Mouse (Mus musculus): ENCODE data around the gene Mpv17l2.

Gene Mpv17l2

DNA sequence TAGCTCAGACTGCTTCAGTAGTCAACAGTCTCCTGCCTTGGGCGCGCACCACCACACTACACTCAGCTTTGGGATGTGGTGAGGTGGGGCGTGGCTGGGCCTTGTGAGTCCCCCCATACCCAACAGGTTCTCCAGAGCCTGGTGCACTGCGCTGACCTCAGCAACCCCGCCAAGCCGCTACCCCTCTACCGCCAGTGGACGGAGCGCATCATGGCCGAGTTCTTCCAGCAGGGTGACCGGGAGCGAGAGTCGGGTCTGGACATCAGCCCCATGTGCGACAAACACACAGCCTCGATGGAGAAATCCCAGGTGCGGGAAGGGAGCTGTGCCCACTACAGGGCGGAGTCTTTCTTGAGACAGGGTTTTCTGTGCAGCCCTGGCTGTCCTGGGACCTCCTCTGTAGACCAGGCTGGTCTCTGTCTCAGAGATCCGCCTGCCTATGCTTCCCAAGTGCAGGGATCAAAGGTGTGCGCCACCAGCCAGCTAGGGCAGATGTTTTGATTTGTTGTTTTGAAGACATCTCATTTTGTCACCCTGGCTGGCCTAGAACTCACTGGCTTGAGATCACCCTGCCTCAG lies 11.6 kb downstream of the Mpv17l2 start:
- no peak for DNase-seq

- no peak for DNase-seq
Measured at GRCm38 (mm10) chr8:70748246-70749096, 12.3 kb downstream of the Mpv17l2 start.

DNA sequence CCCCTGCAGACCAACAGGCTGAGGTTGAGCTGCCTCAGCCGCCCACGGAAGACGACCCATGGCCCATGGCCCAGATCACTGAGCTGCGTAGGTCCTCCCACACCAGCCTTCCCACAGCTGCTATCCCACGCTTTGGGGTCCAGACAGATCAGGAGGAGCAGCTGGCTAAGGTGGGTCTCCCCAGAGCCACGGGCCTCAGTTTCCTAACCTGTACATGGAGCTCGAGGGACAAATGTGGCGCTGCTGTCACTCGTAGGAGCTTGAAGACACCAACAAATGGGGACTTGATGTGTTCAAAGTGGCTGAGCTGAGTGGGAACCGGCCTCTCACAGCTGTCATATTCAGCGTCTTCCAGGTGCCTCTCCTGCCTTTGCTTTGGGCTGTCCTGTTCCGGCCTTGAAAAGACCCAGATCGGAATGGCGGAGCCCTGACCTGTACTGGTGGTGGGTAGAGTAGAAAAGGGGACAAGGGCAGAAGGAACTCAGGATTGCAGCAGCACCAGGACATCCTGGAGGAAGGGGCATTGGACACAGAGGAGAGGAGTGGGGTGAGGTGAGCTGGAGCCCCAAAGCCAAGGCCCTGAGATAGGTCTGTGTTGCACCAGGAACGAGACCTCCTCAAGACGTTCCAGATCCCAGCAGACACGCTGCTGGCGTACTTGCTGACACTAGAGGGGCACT lies 13.4 kb downstream of the Mpv17l2 start:
- no peak for DNase-seq

DNA sequence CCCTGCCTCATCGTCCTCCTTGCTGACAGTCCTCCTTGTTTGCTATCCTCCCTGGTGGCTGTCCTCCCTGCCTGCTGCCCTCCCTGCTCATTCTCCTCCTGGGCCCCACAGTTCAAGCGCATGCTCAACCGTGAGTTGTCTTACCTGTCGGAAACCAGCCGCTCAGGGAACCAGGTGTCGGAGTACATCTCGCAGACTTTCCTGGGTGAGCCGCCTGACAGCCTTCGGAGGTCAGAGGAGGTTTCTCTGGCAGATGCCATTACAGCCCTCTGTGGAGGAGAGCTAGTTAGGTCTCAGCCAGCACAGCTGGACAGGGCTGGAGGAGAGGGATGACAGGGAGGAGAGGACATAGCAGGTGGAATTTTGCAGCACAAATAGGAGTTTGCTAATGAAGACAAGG lies 14.1 kb downstream of the Mpv17l2 start:
- no peak for DNase-seq

DNA sequence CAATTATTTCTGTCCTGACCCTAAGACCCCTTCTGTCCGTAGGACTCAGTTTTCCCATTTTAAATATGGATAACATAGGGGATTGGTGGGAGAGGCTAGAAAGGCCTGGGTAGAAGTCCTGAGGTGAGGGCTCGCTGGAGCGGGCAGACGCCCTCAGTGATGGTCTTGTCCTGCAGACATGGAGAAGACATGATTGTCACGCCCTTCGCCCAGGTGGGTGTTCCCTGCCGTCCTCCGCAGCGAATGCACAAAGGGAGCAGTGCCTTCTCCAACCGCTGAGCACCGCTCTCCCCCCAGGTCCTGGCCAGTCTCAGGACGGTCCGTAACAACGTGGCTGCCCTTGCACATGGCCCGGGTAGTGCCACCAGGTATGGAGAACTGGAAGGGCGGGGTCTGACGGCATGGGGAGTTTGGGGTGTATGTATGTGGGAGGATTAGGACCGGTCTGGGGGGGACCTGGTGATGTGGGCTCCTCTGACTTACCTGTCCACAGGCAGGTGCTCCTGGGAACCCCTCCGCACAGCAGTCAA lies 15.0 kb downstream of the Mpv17l2 start:
- DNase-seq: no peak

DNA sequence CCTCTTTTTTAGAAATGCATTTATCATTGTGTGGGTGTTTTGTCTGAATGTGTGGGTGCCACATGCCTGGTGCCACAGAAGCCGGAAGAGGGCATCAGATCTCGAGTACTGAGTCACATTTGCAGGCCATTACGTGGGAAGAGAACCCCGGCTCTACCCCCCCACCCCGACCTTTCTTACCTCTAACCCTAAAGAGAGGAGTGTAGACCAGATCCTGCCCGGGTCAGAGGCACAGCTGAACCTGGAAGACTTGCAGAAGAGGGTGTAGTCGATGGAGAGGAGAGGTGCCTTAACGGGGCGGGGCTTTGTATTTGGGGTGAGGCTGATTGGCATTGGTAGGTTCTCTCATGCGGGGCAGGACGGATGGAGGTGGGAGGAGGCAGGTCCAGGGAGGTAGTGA lies 15.9 kb downstream of the Mpv17l2 start:
- no peak for DNase-seq

- no peak for DNase-seq
Measured at GRCm38 (mm10) chr8:70743656-70744590, 16.8 kb downstream of the Mpv17l2 start.

DNA sequence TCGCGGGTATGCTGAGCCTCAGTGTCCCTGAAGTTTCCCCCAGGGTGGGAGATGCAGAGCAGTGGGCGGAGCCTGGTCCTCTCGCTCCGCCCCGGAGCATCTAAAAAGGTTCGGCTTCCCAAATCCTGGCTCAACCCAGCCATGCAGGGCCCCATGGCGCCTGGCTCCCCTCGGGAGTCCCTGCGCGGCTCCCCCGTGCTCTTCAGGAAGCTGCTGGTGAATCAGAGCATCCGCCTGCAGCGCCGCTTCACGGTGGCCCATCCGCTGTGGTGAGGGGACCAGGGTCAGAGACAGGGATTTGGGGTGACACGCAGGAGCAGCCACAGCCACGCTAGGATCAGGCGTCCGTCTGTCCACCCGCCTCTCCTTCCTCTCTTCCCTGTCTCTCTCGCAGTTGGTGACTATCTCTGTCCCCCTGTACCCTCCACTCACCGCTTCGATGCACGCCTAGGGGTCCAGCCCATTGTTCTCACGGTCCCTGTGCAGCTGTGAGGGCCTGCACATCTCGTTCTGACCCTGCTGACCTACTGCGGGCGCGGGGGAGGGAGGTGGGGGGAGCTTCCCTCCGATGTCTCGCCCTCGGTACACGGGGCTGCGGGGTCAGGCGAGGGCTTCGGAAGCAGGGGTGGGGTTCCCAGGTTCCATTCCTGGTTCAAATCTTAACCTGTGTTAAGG lies 17.6 kb downstream of the Mpv17l2 start:
- DNase-seq: no peak

- DNase-seq: no peak
Measured at GRCm38 (mm10) chr8:70742176-70742575, 18.6 kb downstream of the Mpv17l2 start.

DNA sequence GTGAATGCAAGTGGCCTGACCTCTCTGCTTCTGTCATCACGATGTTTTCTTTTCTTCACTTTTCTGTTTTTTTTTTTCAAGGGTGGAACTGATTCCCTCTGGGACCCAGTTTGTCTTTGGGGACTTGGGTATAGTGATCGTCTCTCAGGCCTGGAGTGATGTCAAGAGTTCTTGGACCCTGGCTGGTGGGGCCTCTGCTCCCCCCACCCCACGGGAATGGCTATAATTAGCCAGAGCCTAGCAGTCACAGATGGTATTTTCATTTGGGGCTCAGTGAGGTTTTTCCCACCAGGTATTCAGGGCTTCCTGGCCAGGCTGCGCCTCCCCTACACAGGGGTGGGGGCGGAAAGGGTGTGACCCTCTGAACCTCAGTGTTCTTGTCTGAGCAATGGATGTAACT lies 19.1 kb downstream of the Mpv17l2 start:
- DNase-seq: no peak

- DNase-seq: no peak
Measured at GRCm38 (mm10) chr8:70738211-70738610, 22.5 kb downstream of the Mpv17l2 start.

GRCm38 (mm10) chr8:70737705-70738104 lies 23.0 kb downstream of the Mpv17l2 start:
- no peak for DNase-seq

- DNase-seq: no peak
Measured at GRCm38 (mm10) chr8:70730956-70731355, 29.8 kb downstream of the Mpv17l2 start.

DNA sequence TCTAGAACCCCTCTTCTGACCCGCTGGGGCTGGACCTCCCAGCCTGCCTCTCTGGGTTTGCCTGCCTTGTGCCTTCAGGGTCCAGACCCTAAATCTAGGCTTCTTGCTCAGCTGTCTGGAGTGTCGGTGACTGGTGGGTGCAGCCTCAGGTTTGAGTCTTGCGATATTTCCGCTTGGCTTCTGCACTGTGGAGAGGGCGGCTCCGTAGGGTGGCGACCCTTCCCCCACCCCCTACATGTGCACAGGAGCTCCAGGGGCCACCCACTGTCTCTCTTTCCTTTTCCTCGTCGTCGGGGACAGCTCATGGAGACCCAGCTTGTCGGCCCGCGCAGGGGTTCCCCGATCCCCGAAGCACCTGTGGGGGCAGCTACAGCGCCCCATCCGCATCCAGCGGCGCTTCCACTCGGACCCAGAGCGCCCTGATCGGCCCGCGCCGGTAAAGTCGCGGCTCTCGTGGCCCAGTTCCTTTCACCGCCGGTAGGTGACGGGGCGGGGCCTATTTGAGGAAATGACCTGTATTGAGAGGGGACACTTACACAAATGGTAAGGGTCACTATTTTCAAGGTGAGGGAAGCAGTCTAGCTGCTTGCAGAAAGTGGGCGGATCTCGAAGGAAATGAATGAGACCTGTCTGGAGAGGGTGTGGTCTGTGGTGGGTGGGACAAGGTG lies 30.8 kb downstream of the Mpv17l2 start:
- no peak for DNase-seq

DNA sequence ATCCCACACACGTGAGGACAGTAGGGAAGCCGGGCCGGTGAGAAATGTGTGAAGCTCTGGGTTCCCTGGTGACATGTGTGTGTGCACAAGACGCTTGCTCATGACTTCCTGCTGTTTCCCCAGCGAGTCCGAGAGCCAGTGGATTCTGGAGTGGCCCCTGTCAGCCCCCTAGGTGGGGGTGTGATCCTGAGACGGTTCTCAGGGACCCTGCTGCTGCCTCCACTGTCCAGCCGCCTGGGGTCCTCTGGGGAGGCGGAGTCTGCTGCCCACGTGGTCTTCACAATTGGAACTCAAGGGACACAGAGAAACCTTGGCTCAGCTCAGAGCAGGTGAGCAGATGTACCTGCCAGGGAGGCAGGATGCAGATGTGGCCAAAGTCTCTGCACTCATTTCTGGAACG lies 34.0 kb downstream of the Mpv17l2 start:
- no peak for DNase-seq

- no peak for DNase-seq
Measured at GRCm38 (mm10) chr8:70725792-70726447, 34.8 kb downstream of the Mpv17l2 start.

DNA sequence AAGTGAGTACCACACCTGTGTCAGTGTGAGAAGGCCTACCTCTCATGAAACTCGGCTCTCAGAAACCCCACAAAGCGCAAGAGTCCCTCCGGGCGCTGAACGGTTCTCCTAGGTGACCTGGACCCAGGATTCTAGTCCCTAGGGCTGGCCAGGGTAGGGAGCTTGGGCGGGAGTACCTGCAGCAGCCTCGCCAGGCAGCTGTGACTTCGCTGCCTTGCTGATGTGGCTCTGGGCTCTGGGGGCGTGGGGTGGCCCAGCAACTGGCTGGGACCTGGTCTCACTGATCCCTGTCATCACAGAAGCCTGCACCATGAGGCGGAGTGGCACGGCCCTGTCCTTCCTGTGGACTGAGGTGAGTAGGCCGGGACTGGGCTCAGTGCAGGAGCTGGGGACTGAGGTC lies 36.5 kb downstream of the Mpv17l2 start:
- DNase-seq: no peak

DNA sequence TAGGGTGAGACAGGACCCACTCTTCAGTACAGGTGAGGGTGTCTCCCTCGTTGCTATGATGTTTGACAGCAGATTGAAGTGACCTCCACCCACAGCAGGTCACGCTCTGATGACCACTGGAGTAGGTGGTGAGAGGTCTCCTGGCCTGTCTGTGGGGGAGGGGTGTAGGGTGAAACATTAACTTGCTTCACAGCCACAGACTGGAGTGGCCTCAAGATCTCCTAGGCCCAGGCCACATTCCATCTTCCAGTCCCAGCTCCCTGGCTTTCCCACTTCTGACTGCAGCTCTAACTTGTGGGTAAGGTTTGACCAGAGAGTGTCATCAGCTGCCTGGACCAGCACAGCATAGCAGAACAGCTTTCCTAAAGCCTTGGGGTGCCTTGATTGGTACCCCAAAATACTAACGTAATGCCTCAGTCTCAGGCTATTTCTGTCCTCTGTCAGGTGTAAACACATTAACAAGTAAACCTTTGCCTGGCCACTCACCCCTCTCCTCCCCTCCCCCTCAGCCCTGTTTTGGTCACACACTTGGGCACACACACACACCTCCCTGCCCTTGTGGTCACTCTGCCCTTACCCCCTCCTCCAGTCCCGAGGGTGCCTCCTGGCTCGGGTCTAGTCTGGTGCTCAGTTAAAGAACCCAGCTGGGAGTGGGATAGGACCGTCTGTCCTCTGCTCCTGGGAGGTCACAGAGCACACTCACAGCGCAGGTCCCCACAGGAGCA lies 37.1 kb downstream of the Mpv17l2 start, which contains the start of gene Pde4c:
Gene Pde4c, plus strand, starts transcription at position 235 of the 725 bp plus-strand sequence.
- no peak for DNase-seq

GRCm38 (mm10) chr8:70721601-70722000 lies 39.1 kb downstream of the Mpv17l2 start:
- no peak for DNase-seq

DNA sequence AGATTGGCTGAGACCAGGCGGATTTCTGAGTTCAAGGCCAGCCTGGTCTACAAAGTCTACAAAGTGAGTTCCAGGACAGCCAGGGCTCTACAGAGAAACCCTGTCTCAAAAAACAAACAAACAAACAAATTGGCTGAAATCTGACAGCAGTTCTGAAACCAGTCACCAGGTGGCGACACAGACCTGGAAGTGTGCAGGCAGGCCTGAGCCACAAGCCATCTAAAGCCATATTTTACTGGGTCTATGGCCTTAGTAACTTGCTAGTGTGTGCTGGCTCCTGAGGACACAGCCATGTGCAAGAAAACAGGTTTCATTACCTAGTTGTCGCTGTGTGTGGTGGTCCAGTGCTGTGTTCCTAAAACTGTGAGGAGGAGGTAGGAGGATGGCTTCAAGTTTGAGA lies 40.0 kb downstream of the Mpv17l2 start:
- DNase-seq: peak in 1 of 2 experiments; percentile 41

All from thymus, adult 18-20 months (tissue).